In the genomic region with DNA sequence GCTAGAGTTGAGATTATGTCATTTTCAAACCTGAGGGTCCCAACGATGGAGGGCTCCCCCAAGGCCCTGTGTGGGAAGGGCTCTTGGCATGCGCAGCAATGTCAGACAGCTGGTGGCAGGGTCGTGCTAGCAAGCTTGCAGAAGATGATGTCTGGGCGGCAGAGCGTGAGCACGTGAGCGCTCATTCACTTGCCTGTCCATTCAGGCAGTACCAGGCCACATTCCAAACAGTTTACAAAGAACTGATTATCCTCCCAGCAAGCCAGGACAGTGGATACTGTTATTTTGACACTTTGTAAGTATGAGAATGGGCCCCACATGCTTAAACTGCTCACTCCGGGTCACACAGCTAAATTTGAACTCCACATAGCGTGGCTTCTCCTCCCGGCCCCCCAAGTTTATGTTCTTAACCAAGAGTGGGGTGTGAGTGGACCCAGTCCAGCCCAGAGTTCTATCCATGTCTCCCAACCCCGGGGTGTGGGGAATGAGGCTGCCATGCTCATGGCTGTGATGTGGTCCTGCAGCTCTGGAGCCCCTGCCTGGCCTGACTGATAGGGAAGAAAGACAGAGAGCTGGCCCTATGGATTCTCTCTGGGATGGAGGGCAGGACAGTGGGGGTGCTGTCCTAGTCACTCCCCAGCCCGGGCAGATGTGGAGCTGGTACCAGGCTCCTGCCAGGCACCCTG, we compare ENCODE assay signal across 9 mouse cellular contexts. TPM values are rescaled to one million over a fixed set of nuclear protein-coding genes. Genes with fewer than 3 reads are reported as not detected.
DNase-seq lines count a peak whose midpoint lies in the region; ATAC-seq and TF ChIP-seq lines count a peak whose summit lies in the region.
"Had no signal": no experiment of that assay in that cellular context is flagged by ENCODE, and none has a peak within 500 bp of the region (broad histone marks: within the 10 kb centered on the region; RNA-seq: fewer than 3 reads in every experiment).

No protein-coding gene starts in this region.

- ATAC-seq in forebrain, embryonic 16.5 days, result peak; percentile 8
- ATAC-seq in limb, embryonic 12.5 days (ENCODE audit: insufficient number of reproducible peaks, insufficient read depth, low FRiP score, low TSS enrichment, low read depth), result no peak

- no peak for TF ChIP-seq CTCF in E14TG2a.4 (conservative IDR thresholded peaks at IDR 0.05; ENCODE audit: low read length)

- WGBS in heart, embryonic 10.5 days, result 26% methylated on average over 12 of the region's 12 CpGs
- WGBS in forebrain, embryonic 16.5 days, result 4% methylated on average over 12 of the region's 12 CpGs
- WGBS in limb, embryonic 12.5 days, result 49% methylated on average over 12 of the region's 12 CpGs

- H3K4me3 ChIP-seq in heart, embryonic 10.5 days, result no peak overlapping the region
- H3K4me3 ChIP-seq in E14TG2a.4 (replicated peaks; ENCODE audit: low read length), result peak overlapping the region; percentile 61
- no peak overlapping the region for H3K4me3 ChIP-seq in forebrain, embryonic 16.5 days (replicated peaks; ENCODE audit: low read length)
- H3K4me3 ChIP-seq in limb, embryonic 12.5 days (replicated peaks), result no peak overlapping the region

- DNase-seq in heart, embryonic 10.5 days (ENCODE audit: low spot score), result no peak
- no peak for DNase-seq in heart, adult 8-10 months (ENCODE audit: low spot score)
- peak; percentile 62 for DNase-seq in testis, postnatal 14 days (ENCODE audit: low spot score)
- DNase-seq in adrenal gland, postnatal 10 days, result no peak
- DNase-seq in urinary bladder, postnatal 10 days (ENCODE audit: low spot score), result no peak

- H3K4me2 ChIP-seq in forebrain, embryonic 16.5 days (ENCODE audit: low read length), result no peak overlapping the region
- no peak overlapping the region for H3K4me2 ChIP-seq in limb, embryonic 12.5 days

- peaks cover 69% of the 10 kb centered on the region for H3K4me1 ChIP-seq in heart, embryonic 10.5 days
- H3K4me1 ChIP-seq in E14TG2a.4 (replicated peaks; ENCODE audit: low read depth, low read length), result peaks cover 68% of the 10 kb centered on the region
- peaks cover 35% of the 10 kb centered on the region for H3K4me1 ChIP-seq in forebrain, embryonic 16.5 days (replicated peaks; ENCODE audit: control insufficient read depth, insufficient read depth, low read length)
- peaks cover 62% of the 10 kb centered on the region for H3K4me1 ChIP-seq in limb, embryonic 12.5 days (replicated peaks)

- no peaks in the 10 kb centered on the region for H3K9me3 ChIP-seq in heart, embryonic 10.5 days
- H3K9me3 ChIP-seq in E14TG2a.4 (ENCODE audit: low read length), result no peaks in the 10 kb centered on the region
- H3K9me3 ChIP-seq in forebrain, embryonic 16.5 days (ENCODE audit: control insufficient read depth, low read length), result no peaks in the 10 kb centered on the region
- H3K9me3 ChIP-seq in limb, embryonic 12.5 days, result no peaks in the 10 kb centered on the region

- no peak overlapping the region for H3K9ac ChIP-seq in forebrain, embryonic 16.5 days (replicated peaks; ENCODE audit: low read depth, low read length)
- peak overlapping the region; percentile 34; the same call in 1 of the 2 replicates for H3K9ac ChIP-seq in limb, embryonic 12.5 days (replicated peaks)
- H3K9ac ChIP-seq: liver, embryonic 14.5 days had no signal

- H3K27ac ChIP-seq in heart, embryonic 10.5 days, result peak overlapping the region; percentile 80
- H3K27ac ChIP-seq in forebrain, embryonic 16.5 days (ENCODE audit: low read length), result peak overlapping the region; percentile 21
- H3K27ac ChIP-seq in limb, embryonic 12.5 days, result peak overlapping the region; percentile 80
- H3K27ac ChIP-seq: liver, embryonic 14.5 days had no signal

- H3K36me3 ChIP-seq in heart, embryonic 10.5 days, result 0 out of 2 replicates have a peak, but pooled peaks cover 6% of the 10 kb centered on the region
- no peaks in the 10 kb centered on the region for H3K36me3 ChIP-seq in E14TG2a.4 (ENCODE audit: insufficient read depth, low read length)
- no peaks in the 10 kb centered on the region for H3K36me3 ChIP-seq in forebrain, embryonic 16.5 days (ENCODE audit: control insufficient read depth, insufficient read depth)
- H3K36me3 ChIP-seq in limb, embryonic 12.5 days, result no peaks in the 10 kb centered on the region

- H3K27me3 ChIP-seq in heart, embryonic 10.5 days (ENCODE audit: insufficient read depth, poor library complexity, severe bottlenecking), result no peaks in the 10 kb centered on the region
- H3K27me3 ChIP-seq in E14TG2a.4 (ENCODE audit: insufficient read depth, low read length), result peaks cover 18% of the 10 kb centered on the region
- H3K27me3 ChIP-seq in forebrain, embryonic 16.5 days (replicated peaks; ENCODE audit: control insufficient read depth, insufficient read depth, low read length), result no peaks in the 10 kb centered on the region
- H3K27me3 ChIP-seq in limb, embryonic 12.5 days, result no peaks in the 10 kb centered on the region

RNA-seq across cellular contexts. Expression of a gene that starts 34.7 kb away (rescaled TPM):
- 118 and 165 TPM in 2 replicates for polyA plus RNA-seq in heart, embryonic 10.5 days (2016; fragmentation: Nextera tagmentation; extraction: Ambion mirVana)
- 100 to 1,000 TPM; 101 to 124 (median 116) TPM for total RNA-seq in heart, adult 8-10 months (2022)
- 12.4 and 16.3 TPM in 2 replicates for polyA plus RNA-seq in forebrain, embryonic 16.5 days (2015; fragmentation: Nextera tagmentation; extraction: Ambion mirVana)
- polyA plus RNA-seq in limb, embryonic 12.5 days (2016; fragmentation: Nextera tagmentation; extraction: Ambion mirVana), result 23.9 and 24.5 TPM in 2 replicates
- total RNA-seq in adrenal gland, postnatal 10 days (2021), result 100 to 1,000 TPM; 183 to 188 TPM

Comparison
In these comparisons a context has a peak if more than half of its experiments do, and no peak if none do; other contexts are left out.
1. H3K27ac ChIP-seq: peak in every context shown above with its lines; median percentile 80 in heart, embryonic 10.5 days; 80 in limb, embryonic 12.5 days; 21 in forebrain, embryonic 16.5 days.